Mouse (Mus musculus): ENCODE data around the gene Cxcl1. TPM values are rescaled to one million over a fixed set of nuclear protein-coding genes. Genes with fewer than 3 reads are reported as not detected.

The Cxcl1 gene
- total RNA-seq, 4 experiments from 2014 or later = 0.38 to 1.3 (median 0.92) TPM

DNA sequence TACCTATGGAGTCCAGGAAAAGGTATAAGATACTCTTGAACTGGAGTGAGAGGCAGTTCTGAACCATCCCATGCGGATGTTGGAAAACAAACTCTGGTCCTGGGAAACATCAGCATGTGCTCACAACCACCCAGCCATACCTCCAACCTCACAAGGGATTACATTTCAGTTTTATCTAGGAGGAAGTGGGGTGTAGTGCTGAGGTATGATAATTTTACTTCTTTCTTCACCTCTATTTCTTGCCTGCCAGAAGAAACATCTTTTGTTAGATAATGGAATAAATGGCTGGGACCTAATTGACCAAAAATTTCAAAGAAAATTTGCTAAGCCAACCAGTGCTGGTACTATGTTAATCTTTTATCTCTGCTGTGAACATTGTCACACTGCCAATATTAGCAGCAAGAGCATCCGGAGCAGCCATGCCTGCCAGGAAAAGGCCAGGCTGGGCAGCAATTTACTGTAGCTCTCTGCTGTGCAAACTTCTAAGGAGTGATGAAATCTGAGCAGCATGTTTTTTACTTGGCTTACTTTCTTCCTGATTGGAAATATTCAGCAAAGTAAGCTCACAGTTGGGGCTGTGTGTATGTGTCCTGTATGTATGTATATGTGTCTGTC, 6.3 kb upstream of the Cxcl1 start:
- DNase-seq (ENCODE audit: low spot score) = no peak

DNA sequence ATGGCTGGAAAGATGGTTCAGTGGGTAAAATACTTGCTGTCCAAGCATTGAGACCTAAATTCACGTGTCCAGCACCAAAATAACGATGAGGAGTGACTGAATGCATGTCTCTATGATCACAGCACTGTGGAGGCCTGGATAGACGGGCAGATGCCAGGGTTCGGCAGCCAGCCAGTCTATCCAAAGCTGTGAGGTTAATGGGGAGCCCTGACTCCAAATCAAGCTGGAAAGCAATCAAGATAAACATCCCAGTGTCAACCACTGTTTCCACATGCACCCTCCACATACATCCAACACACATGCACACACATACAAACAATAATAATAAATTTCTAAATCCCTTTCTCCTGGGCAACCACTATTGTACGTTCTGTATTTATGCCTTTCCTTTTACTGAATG, 2.4 kb upstream of the Cxcl1 start:
- DNase-seq (ENCODE audit: low spot score) = no peak

DNA sequence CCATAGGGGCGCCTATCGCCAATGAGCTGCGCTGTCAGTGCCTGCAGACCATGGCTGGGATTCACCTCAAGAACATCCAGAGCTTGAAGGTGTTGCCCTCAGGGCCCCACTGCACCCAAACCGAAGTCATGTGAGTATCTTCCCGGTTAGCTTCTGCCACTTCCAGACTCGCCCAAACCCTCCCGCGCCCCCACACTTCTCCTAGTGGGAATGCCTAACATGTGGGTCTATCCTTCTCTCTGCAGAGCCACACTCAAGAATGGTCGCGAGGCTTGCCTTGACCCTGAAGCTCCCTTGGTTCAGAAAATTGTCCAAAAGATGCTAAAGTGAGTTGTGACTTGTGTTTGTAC, 398 bp downstream of the Cxcl1 start:
- no peak for DNase-seq (ENCODE audit: low spot score)

DNA sequence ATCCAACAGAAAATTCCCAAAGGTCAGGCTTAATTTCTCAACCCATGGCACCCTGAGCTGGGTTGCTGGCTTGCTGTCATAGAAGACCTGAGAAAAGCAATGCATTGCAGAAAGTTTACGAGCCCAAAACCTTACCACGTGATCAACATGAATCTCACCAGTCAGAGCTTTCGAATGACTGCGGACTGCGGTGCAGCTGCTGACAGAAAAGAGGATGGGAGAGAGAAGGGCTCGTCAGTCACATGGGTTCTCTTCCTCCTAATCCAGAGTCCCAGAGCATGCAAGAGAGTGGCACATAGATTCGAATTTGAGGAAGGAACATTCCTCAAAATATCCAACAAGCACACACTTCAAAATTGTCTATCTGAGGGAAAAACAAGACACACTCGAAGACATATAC, 3.2 kb downstream of the Cxcl1 start:
- DNase-seq (ENCODE audit: low spot score) = no peak

DNA sequence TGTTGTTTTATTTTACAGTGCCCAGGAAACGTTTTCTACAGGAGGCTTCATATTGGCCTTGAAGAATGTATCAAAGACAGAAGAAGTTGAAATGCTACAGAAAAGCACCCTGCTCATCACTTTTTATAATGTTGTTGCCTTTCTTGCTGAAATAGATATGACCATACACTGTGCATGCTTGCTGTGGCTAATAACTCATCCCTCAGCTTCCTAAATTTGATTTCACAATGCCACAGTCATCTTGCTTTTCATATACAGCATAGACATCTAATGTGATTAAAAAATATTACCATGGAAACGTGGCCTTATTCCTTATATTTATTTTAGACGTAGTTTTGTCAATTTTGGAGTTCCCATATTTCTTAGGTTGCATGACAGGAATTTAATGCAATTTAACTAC, 6.4 kb downstream of the Cxcl1 start:
- DNase-seq (ENCODE audit: low spot score) = no peak

DNA sequence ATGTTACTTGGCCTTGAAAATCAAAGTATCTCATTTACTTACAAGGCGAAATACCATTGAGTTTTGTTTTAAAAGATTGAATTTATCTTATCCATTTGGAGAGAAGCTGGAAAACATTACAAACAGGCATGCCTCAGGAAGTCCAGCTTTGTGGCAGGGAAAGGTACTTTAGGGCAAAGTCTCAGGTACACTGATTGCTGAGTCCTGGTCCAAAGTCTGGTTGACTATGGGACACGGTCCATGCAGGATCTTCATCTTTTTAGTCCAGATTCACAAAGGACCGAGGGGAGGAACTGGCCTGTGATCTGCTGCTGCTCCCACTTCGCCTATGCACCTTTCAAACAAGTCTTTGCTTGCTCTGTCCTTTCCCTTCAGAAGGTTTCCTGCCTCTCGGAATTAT, 8.3 kb downstream of the Cxcl1 start:
- DNase-seq (ENCODE audit: low spot score) = no peak

DNA sequence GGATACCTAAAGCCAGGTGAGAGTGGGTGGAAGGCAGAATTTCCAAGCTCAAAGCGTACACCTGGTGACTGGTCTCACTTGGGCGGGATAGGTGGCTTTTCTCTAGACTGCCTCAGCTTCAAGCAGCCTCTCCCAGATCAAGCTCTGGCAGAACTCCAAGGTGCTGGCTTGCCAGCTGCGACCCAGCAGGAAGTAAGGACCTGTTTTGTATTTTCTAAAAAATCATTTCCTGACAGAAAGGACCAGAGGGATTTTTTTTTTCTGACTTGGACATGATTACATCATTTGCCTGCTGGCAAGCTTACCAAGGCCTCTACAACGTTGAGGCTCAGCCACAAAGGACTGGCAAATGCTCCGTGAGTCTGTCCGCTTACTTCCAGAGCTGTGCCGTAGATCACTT, 9.1 kb downstream of the Cxcl1 start:
- peak; percentile 64 for DNase-seq (ENCODE audit: low spot score)

DNA sequence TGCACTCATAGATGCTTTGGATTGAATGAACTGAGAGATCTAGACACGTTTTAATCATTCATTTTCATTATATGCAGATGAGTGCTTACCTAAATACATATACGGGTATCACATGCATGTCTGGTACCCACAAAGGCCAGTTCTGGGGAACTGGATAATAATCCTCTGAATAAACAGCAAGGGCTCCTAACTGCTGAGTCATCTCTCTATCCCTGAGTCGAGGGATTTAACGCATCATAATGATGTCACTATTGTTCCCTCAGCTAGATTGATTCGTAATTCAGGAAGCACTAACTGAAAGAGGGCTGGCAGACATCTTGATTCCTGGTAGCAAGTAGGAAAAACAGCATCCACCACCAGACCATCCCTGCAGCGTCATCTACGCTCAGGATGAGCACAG, 9.6 kb downstream of the Cxcl1 start:
- no peak for DNase-seq (ENCODE audit: low spot score)

DNA sequence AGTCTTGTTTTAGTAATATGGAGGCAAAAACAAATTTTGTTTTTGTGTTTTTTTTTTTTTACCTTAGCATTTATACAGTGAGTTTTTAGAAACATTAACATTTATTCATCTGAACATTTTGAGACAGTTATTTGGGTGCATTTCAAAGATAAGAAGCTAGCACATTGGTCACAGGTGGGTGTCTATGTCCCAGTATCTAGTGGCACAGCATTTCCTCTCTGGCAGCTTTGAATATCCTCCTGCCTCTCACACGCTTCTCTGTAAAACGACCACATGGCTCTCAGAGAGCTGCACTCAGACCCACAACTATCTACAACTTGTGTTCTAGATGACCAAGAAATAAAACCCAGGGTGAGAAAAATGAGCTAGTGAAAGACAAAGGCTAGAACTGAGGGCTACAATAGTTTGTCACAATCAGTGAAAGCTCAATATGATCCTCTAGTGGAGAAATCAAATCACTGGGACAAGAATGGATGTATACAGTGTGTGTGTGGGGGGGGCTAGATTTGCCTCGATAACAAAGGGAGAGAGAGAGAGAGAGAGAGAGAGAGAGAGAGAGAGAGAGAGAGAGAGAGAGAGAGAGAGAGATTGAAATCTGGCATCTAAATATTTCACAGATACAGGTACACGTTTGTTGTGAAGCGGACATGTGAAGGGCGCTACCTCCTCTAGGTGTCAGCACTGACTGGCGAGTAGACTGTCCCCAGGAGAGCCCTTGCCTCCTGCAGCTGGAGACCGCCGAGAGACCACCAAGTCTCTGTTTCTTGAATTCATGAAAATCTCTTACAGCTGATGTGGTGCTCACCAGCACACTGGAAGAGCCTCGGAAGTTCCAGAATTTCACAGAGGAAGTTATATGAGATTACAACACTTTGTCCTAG, 11.6 kb downstream of the Cxcl1 start:
- no peak for DNase-seq (ENCODE audit: low spot score)

DNA sequence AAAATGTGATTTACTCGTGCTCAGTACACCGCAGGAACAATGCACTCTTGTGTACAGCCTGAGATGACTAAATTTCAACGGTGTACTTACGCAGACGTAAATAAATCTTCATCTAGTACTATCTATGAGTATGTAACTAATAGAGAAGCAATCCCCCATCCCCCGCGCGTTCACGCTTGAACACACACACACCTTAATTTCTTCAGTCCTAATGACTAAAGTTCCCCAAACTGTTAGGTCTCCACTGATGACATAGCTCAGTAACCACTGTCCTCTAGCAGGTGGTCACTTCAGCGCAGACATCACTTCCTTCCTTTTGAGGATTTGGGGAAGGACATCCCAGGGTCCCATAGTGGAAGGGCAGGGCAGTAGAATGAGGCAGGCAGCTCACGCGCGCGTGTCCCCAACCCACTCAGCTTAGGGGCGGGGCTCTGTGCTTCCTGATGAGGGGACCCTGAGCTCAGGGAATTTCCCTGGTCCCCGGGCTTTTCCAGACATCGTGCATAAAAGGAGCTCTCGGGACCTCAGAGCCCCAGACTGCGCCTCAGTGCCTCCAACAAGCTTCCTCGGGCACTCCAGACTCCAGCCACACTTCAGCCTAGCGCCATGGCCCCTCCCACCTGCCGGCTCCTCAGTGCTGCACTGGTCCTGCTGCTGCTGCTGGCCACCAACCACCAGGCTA, 12.4 kb downstream of the Cxcl1 start, which contains the start of gene Cxcl2:
TSS of gene Cxcl2 (plus strand) at position 533 of the 682 bp plus-strand sequence.
- DNase-seq (ENCODE audit: low spot score) = no peak

DNA sequence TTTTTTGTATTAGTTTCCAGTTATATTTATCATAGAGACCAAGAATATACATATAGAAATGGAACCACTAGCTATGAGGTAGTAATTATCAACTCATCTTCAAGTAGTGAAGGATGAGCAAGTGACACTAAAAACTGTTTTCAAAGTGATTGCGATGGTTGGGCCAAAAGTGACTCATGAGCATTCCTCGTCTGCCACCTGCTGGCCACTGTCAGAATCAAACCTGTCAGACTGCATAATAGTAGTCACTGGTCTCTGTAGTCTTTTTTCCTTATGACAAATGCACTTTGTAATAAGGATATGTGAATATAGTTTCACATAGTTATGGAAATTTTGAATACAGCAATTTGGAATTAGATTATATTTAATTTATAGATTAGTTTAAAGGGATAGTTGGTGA, 17.9 kb downstream of the Cxcl1 start:
- DNase-seq (ENCODE audit: low spot score) = peak; percentile 64

DNA sequence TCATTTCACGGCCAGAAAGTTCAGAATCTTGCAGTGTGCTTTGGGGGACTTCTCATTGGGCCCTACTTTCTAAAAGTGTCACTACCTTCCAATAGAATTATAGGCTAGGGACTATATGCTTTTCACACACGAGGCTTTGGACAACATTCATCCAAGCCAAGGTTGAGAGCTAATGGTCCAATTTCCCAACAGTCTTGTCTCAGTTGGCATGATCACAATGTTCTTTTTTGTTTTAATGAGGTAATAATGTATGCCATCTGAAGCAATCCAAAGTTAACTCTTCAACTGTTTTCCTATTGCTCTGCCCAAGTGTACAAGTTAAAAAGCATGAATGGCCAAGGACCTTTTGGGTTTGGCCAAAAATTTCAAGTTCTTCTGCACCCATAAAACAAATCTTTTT, 28.5 kb downstream of the Cxcl1 start:
- DNase-seq (ENCODE audit: low spot score) = no peak

DNA sequence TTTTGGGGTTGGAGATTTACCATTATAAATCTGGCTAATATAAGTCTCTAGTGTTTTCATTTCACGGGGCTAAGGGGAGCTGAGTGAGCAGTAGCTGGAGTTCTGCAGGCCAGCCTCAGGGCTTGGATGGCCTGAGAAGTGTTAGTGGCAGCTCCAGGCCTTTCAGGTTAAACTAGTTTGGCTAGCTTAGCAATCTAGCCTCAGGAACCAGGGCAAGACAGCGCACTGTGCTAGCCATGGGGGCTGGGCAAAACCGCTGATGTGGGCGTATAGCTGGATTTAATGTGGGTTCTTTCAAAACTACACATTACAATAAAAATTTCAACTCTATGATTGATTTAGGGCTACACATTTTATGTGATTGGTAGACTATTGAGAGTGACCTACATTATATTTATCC, 31.9 kb downstream of the Cxcl1 start:
- no peak for DNase-seq (ENCODE audit: low spot score)

DNA sequence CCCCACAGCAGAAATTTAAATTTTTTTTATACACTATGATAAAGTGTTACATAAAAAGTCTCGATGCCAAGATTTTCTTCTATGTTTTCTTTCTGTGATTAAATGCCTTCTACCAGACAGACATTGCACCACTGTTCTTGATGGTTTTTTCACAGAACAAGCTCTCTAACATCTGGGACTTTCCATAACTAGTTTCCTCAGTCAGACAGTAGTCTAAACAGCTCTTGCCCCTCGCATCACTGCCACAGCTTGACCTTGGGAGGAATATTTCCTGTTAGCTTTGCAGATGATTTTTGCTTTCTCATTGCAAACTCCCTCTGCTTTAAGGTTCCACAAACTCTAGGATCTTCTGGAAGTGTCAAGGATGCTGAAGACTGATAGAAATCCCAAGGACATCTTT, 39.5 kb downstream of the Cxcl1 start:
- DNase-seq (ENCODE audit: low spot score) = no peak

DNA sequence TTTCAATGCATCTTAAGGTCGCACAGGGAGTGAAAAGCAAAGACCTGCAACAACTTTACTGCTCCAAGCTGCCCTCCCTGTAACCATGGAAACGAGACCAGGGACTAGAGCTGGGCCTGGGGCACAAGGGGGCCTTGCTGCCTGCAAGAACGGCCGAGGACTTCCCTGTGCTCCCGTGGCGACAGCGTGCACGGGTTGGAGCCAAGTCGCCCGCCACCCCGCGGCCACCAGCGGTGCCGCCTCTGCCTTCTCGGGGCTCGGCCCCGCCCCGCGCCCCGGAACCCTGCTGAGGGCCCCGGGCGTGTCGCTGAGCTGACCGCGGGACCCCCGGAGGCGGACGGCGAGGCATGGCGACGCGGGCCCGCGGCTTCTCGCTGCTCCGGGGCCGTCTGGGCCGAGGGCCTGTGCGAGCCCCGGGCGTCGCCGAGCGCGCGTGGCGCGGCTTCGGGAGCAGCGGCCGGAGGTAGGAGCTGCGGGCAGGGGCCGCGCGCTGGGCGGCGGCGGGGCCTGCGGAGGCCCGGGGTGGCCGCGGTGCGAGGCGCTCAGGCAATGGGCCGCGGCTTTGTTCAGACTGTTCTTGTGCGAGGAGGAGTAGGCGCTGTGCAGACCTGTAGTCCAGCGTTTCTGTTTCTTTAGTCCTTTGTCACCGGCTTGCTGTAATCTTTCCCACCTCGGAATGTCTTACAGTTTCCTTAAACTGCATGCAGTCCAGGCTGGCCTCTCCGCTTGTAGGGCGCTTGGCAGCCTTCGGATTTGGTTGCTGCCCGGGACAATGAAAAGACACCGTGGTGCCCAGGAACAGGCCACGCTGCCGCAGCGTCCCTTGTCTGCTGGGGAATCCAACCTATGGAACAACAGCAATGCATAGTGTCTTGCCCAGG, 40.2 kb downstream of the Cxcl1 start, which contains the start of gene Mthfd2l:
TSS of gene Mthfd2l (plus strand) at position 147 of the 881 bp plus-strand sequence.
- peak; percentile 78 for DNase-seq (ENCODE audit: low spot score)

DNA sequence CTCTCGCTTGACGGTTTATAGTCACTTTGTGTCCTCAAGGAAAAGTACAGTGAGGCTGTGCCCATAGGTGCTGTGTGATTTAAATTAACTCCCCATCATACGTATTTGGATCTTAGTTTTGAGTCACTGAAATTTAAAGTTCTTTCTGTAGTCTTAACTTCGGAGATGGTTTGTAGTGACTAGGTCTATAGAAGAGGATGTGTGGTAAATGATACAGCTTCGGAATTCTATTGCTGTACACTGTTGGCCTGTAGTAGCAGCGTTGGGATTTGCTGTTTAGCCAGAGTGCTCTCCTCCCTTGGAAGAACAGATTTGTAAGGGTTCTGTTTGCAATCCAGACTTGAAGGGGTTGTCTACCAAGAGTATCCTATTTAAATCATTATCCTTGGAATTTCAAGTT, 40.9 kb downstream of the Cxcl1 start:
- no peak for DNase-seq (ENCODE audit: low spot score)

DNA sequence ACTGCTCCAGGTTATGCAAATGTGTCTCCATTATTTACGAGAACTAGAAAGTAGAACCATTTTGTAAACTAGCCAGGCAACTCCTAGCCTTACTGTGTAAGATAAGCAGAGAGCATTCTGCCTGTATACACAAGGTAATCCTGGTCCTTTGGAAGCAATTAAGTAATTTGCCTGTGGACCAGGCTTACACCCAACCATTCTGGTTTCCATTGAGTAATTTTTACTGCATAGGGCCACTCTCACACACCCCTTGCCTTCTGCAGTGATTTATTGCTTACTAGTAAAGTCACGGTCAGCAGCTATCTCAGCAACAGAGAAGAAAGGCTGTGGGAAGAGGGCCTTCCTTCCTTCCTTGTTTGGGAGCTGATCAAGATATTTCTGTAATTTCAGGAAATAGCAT, 45.7 kb downstream of the Cxcl1 start:
- DNase-seq (ENCODE audit: low spot score) = no peak

Data from heart, adult 8-10 months (tissue).